Mouse (Mus musculus): ENCODE results near the gene Dlg1. TPM values are rescaled to one million over a fixed set of nuclear protein-coding genes. Genes with fewer than 3 reads are reported as not detected.
"Not testable (repeated sequence)": the region's sequence is repeated elsewhere in the genome, so short reads cannot be mapped to it uniquely, and the experiment has no call there.

Dlg1 gene
- total RNA-seq, 2 experiments from 2014 or later, result 188 to 190 TPM

- intact Hi-C loops (cut with DNase I), result no loop called here
- no peak for DNase-seq (ENCODE audit: low spot score in 2 of 2)
Measured at GRCm38 (mm10) chr16:31707326-31707725, 44.1 kb downstream of the Dlg1 start.

GRCm38 (mm10) chr16:31722991-31723390 is 59.7 kb downstream of the Dlg1 start:
- intact Hi-C loops (cut with DNase I), result loop anchor here (5.0 kb wide), 1 partner anchor 266 kb away; no protein-coding TSS in a partner anchor

DNA sequence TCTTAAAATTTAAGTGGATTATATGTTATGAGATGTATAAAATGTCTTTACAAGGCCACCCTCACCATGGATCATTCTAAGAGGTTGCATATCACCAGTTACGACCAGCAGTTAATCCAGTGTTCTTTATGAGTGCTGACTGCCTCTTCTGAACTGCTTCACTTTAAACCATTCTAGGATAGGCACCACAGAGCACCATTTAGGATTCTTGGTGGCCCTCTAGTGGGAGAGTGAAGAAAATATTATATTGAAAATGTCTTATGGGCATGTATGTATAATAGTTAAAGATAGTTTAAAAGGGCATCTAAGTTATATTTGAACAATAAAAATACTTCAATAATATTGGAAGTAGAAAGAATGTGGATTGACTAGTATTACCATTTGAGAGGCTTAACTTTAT is 60.9 kb downstream of the Dlg1 start:
- intact Hi-C loops (cut with DNase I), result loop anchor here (5.0 kb wide), 1 partner anchor 267 kb away; no protein-coding TSS in a partner anchor
- peak in 1 of 2 experiments; percentile 52 for DNase-seq (ENCODE audit: low spot score in 2 of 2)

More at GRCm38 (mm10) chr16:31722991-31723390, 59.7 kb downstream of the Dlg1 start:
- no peak for DNase-seq (ENCODE audit: low spot score in 2 of 2)

DNA sequence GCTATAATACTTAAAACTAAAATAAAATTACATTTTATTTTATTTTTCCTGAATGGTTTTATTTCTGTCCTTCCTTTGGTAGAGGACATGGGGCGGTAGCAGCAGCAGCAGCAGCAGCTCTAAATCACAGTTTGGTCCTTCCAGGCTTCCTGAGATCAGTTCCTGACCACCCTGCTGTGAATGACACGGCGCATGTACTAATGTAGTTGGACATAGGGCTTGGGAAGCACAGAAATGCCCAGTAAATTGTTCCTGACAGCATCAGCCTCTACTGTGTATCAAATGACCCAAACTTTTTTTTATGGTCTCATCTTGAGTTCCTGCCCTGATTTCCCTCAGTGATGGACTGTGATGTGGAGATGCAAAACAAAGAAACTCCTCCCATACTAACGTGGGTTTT is 61.6 kb downstream of the Dlg1 start:
- intact Hi-C loops (cut with DNase I), result loop anchor here (5.0 kb wide), 1 partner anchor 268 kb away; no protein-coding TSS in a partner anchor

DNA sequence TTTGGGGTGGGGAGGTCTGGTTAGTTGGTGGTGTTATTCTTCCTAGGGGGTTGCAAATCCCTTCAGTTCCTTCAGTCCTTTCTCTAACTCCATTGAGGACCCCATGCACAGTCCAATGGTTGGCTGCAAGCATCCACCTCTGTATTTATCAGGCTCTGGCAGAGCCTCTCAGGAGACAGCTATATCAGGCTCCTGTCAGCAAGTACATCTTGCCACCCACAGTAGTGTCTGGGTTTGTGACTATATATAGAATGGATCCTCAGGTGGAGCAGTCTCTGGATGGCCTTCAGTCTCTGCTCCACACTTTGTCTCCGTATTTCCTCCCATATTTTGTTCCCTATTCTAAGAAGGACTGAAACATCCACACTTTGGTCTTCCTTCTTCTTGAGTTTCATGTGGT is 67.7 kb downstream of the Dlg1 start:
- DNase-seq (ENCODE audit: low spot score in 2 of 2); intact Hi-C loops (cut with DNase I): not testable (repeated sequence)

More for the DNA sequence above, 61.6 kb downstream of the Dlg1 start:
- DNase-seq (ENCODE audit: low spot score in 2 of 2), result no peak

GRCm38 (mm10) chr16:31737081-31737480 is 73.8 kb downstream of the Dlg1 start:
- intact Hi-C loops (cut with DNase I), result no loop called here
- no peak for DNase-seq (ENCODE audit: low spot score in 2 of 2)

DNA sequence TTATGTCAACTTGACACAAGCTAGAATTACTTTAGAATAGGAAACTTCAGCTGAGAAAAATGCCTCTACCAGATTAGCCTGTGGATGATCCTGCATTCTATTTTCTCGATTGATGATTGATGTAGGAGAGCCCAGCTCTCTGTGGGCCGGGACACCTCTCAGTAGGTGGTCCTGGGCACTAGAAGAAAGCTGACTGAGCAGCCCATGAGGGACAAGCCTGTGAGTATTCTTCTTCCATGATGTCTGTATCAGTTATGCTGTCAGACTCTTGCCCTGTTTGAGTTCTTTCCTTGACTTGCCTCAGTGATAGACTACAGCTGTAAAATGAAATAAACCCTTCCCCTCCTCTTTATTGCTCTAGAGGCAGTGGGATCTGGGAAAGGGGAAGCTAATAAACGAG is 74.5 kb downstream of the Dlg1 start:
- DNase-seq (ENCODE audit: low spot score in 2 of 2), result no peak
- intact Hi-C loops (cut with DNase I), result no loop called here

DNA sequence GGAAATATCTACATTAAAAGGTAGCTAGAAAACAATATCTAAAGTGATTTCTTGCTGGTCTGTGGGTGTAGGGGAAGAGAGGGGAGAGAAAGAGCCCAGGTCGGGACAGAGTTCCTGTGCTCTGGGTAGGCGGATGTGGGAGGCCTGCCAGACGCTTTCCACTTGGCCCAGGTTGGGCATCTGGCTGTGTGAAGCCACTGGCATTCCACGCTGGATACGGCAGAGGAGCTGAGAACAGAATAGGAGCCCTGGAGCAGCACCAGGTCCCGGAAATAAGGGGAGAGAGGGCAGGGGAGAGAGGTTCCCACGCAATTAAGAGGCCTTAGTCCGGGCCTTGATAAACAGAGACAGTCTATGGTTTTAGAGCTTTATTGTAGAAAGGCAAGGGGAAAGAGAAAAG is 77.0 kb downstream of the Dlg1 start:
- DNase-seq (ENCODE audit: low spot score in 2 of 2), result no peak
- intact Hi-C loops (cut with DNase I), result no loop called here

GRCm38 (mm10) chr16:31740704-31741103 is 77.5 kb downstream of the Dlg1 start:
- DNase-seq (ENCODE audit: low spot score in 2 of 2), result no peak
- intact Hi-C loops (cut with DNase I), result no loop called here

DNA sequence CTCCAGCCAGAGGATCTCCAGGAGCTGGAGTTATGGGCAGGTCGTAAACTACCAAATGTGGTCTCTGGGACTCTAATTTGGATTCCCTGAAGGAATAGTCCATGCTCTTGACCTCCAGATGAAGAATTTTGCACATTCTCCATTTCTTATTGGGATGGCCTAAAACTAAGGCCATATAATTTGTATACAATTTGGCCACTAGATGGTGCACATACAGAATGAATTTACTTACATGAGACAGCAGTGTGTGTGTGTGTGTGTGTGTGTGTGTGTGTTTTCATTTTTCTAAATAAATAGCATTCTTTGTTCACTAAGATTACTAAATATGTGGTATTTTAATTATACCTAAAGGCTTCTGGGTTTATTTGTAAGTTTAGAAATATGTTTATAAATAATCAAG is 87.3 kb downstream of the Dlg1 start:
- intact Hi-C loops (cut with DNase I), result loop anchor here (5.0 kb wide), 1 partner anchor 182 kb away; the partner anchor contains the start of gene Pigz
- peak; percentile 47 to 56 for DNase-seq (ENCODE audit: low spot score in 2 of 2)

DNA sequence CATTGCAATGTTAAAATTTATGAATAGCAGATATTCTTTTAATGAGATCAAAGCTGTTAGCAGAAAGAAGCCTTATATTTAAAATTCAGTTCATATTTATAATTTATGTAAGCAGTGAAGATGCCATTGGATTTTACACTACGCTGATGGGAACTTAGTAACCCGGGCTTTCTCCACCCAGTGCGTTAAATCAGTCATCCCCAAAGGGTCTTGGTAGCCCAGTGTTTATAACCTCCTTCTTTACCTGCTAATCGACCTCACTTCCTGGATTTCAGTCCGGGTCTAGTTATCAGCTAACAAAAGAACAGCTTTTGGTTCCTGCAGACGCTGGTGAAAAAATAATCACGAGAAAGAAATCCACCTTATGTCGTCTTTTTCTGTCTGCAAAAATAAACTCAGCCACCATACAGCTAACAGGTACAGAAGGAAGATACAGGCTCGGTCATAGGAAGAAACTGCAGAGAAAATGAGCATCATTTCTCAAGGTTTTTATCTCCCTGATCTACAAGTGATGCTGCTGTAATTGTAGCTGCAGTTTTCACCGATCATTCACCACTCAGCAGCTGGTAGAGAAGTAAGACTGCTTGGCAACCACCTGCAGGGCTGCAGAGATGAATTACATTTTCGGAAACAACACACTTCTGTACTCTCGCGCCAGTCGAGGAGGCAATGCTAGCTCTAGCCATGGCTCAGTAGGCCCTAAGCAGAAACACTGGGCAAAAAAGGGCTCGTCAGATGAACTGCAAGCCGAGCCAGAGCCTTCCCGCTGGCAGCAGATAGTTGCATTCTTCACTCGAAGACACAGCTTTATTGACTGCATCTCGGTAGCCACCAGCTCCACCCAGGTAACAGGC is 91.2 kb downstream of the Dlg1 start:
- DNase-seq (ENCODE audit: low spot score in 2 of 2), result peak; percentile 66 to 79
- intact Hi-C loops (cut with DNase I), result loop anchor here (5.0 kb wide), 1 partner anchor 178 kb away; the partner anchor contains the start of gene Pigz

- intact Hi-C loops (cut with DNase I), result no loop called here
- no peak for DNase-seq (ENCODE audit: low spot score in 2 of 2)
Measured at GRCm38 (mm10) chr16:31755053-31755452, 91.8 kb downstream of the Dlg1 start.

GRCm38 (mm10) chr16:31756436-31756835 is 93.2 kb downstream of the Dlg1 start:
- intact Hi-C loops (cut with DNase I), result no loop called here
- no peak for DNase-seq (ENCODE audit: low spot score in 2 of 2)

DNA sequence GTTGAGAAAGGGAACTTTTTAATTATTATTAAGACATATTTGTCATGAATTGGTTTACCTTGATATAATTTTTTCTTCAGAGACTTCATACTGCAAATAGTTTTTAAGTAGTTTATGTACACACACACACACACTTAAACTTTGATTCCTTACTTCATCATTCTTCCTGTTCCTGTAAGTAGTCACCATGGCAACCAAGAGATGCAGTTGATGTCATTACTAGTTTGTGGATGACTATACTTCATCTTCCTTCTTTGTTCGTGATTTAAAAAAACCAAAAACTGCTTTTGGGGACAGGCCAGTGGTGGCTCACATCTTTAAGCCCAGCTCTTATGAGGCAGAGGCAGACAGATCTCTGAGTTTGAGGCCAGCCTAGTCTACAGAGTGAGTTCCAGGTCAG is 94.4 kb downstream of the Dlg1 start:
- intact Hi-C loops (cut with DNase I), result no loop called here
- peak in 1 of 2 experiments; percentile 46 for DNase-seq (ENCODE audit: low spot score in 2 of 2)

DNA sequence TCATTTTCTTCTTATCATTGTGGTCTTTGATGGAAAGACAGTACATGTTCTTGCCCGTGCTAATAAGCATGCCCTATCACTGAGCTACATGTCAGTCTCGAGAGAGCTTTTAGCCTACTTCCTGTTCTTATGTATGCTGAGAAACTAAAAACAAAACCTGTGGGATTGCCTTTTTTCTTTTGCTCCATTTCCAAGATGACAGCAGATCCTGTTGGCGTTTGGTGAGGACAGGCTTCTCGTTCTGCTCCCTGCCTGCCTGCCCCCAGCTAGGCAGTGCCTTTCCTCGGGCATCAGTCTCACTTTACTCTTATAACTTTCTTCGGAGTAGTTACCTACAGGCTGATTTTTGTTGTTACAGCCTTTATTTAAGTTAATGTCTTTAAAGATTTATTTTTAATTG is 96.2 kb downstream of the Dlg1 start:
- intact Hi-C loops (cut with DNase I), result no loop called here
- DNase-seq (ENCODE audit: low spot score in 2 of 2), result peak in 1 of 2 experiments; percentile 60

- intact Hi-C loops (cut with DNase I), result no loop called here
- DNase-seq (ENCODE audit: low spot score in 2 of 2), result no peak
Measured at GRCm38 (mm10) chr16:31766298-31766697, 103.1 kb downstream of the Dlg1 start.

GRCm38 (mm10) chr16:31766715-31767114 is 103.5 kb downstream of the Dlg1 start:
- DNase-seq (ENCODE audit: low spot score in 2 of 2), result no peak
- intact Hi-C loops (cut with DNase I), result no loop called here

GRCm38 (mm10) chr16:31775924-31776323 is 112.7 kb downstream of the Dlg1 start:
- intact Hi-C loops (cut with DNase I), result no loop called here
- peak in 1 of 2 experiments; percentile 79 for DNase-seq (ENCODE audit: low spot score in 2 of 2)

DNA sequence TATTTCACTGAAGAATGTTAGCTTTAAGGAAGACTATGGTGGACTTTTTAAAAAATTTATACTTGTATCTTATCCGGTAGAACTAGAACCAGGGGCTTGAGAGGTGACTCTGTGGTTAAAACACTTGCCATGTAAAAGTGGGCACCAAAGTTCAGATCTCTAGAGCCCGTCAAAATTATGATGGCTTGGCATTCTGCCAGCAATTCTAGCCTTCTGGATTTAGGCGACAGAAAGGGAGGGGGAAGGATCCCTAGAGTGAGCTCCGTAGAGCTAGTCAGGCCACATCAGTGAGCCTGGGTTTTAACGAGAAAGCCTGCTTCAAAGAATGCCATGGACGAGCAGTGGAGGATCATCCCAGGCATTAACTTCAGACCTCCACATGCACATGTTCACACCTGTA is 117.8 kb downstream of the Dlg1 start:
- intact Hi-C loops (cut with DNase I), result no loop called here
- DNase-seq (ENCODE audit: low spot score in 2 of 2), result no peak

DNA sequence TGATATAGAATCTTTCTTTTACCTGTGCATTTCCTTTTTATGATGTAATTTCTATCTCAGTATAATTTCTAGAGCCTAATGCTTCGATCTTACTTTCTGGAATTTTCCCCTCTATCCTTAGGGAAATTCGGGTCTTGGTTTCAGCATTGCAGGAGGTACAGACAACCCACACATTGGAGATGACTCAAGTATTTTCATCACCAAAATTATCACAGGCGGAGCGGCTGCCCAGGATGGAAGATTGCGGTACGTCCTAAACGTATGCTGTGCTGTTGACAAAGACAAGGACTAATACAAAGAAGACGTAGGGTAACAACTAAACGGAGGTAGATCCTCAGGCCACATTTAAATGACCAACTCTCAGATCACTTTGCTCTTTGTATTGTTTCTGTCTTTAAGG is 126.8 kb downstream of the Dlg1 start:
- intact Hi-C loops (cut with DNase I), result no loop called here
- DNase-seq (ENCODE audit: low spot score in 2 of 2), result peak in 1 of 2 experiments; percentile 70

DNA sequence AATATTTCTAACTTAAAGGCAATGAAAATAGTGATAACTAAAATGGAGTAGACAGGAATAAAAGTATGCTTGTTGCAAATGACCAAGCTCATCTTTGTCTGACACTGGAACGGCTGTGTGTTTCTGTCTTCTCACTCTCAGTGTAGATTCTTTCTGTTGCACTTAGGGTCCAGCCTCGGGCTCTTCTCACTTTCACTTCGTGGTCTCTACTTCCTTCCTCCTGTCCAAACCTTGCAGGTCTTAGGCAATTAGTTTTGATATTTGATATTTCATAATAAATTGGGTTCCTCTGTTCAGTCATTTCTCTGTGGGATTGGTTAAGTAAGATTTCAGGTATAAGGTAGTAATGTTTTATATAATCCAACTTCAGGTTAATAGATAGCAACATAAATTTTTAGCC is 140.4 kb downstream of the Dlg1 start:
- no peak for DNase-seq (ENCODE audit: low spot score in 2 of 2)
- intact Hi-C loops (cut with DNase I), result no loop called here
